Mouse (Mus musculus): ENCODE measurements at regions not wholly inside any gene's neighbourhood (a gene's known extent, or its start where the extent isn't known, plus 50 kb on each side); places are given as distances from the start of the nearest gene placed in this dataset.

GRCm38 (mm10) chr16:68017672-68018071 lies 397.0 kb upstream of the Cadm2 start:
- DNase-seq (ENCODE audit: low spot score in 2 of 2): no peak

GRCm38 (mm10) chr16:67989671-67990070 lies 369.0 kb upstream of the Cadm2 start:
- DNase-seq (ENCODE audit: low spot score in 2 of 2): no peak

- no peak for DNase-seq (ENCODE audit: low spot score in 2 of 2)
Measured at GRCm38 (mm10) chr16:67976565-67976964, 355.9 kb upstream of the Cadm2 start.

GRCm38 (mm10) chr16:67968311-67969145 lies 347.8 kb upstream of the Cadm2 start:
- DNase-seq (ENCODE audit: low spot score in 2 of 2): peak; percentile 5 to 23

GRCm38 (mm10) chr16:67949112-67949511 lies 328.4 kb upstream of the Cadm2 start:
- DNase-seq (ENCODE audit: low spot score in 2 of 2): no peak

GRCm38 (mm10) chr16:67944406-67944805 lies 323.7 kb upstream of the Cadm2 start:
- DNase-seq (ENCODE audit: low spot score in 2 of 2): no peak

- no peak for DNase-seq (ENCODE audit: low spot score in 2 of 2)
Measured at GRCm38 (mm10) chr16:67919175-67919574, 298.5 kb upstream of the Cadm2 start.

GRCm38 (mm10) chr16:67871304-67872022 lies 250.8 kb upstream of the Cadm2 start:
- DNase-seq (ENCODE audit: low spot score in 2 of 2): no peak

- peak; percentile 51 to 59 for DNase-seq (ENCODE audit: low spot score in 2 of 2)
Measured at GRCm38 (mm10) chr16:67850201-67850600, 229.5 kb upstream of the Cadm2 start.

- peak; percentile 13 to 28 for DNase-seq (ENCODE audit: low spot score in 2 of 2)
Measured at GRCm38 (mm10) chr16:67844481-67844880, 223.8 kb upstream of the Cadm2 start.

- no peak for DNase-seq (ENCODE audit: low spot score in 2 of 2)
Measured at GRCm38 (mm10) chr16:67797236-67797635, 176.5 kb upstream of the Cadm2 start.

- DNase-seq (ENCODE audit: low spot score in 2 of 2): peak; percentile 12 to 38
Measured at GRCm38 (mm10) chr16:67776091-67776490, 155.4 kb upstream of the Cadm2 start.

GRCm38 (mm10) chr16:67769114-67769513 lies 148.4 kb upstream of the Cadm2 start:
- DNase-seq (ENCODE audit: low spot score in 2 of 2): peak; percentile 26 to 40

- no peak for DNase-seq (ENCODE audit: low spot score in 2 of 2)
Measured at GRCm38 (mm10) chr16:67735398-67735797, 114.7 kb upstream of the Cadm2 start.

- DNase-seq (ENCODE audit: low spot score in 2 of 2): no peak
Measured at GRCm38 (mm10) chr16:67698619-67699018, 77.9 kb upstream of the Cadm2 start.

Measured in layer of hippocampus, postnatal 10 days (tissue).